Mouse (Mus musculus): ENCODE data around the gene Gm10799.

DNA sequence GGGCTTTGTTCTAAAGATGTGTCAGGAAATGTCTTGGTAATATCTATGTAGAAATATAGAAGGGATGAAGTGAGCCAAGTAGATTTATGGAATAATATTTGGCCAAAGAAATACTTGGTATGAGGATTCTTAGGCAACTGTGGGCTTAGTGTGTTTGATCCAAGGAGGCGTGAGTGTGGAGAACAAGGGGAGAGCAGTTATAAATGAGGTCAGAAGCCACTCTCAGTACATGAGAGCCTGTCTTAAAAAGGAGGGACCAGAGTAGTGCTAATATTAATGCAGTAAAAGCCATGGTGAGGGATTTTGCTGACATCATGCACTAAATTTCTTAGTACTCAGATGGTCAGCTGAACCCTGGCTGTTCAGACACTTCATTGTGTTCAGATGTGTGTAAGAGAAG lies 10.0 kb downstream of the Gm10799 start:
- TF ChIP-seq POLR2A (IDR thresholded peaks at IDR 0.05; ENCODE audit: low read depth, low read length) (no peak), CTCF (conservative IDR thresholded peaks at IDR 0.05; ENCODE audit: insufficient read depth, insufficient read length, low read depth, low read length) (no peak)
